Mouse (Mus musculus) small intestine, adult 2 months (tissue): Measurements from ENCODE around the gene Ccsap. TPM values are rescaled to one million over a fixed set of nuclear protein-coding genes. Genes with fewer than 3 reads are reported as not detected.
A peak's percentile ranks its signal among the peaks of the same experiment; 100 is the strongest.

Experiments
- H3K27ac ChIP-seq: fragments of 200-500 bp; 2 replicates; pipeline ENCODE4 v1.5.1; 2012; ENCODE audit warnings: low read depth, low read length, control low read depth, inconsistent platforms; ENCODE audit not compliant: insufficient read depth
- H3K27me3 ChIP-seq: fragments of 200-500 bp; 2 replicates; pipeline ENCODE4 v1.6.1; 2012; ENCODE audit warnings: mild to moderate bottlenecking, moderate library complexity, low read length, inconsistent platforms; ENCODE audit not compliant: control insufficient read depth, insufficient read depth
- H3K36me3 ChIP-seq: fragments of 200-500 bp; 2 replicates; pipeline ENCODE4 v1.6.1; 2012; ENCODE audit warnings: mild to moderate bottlenecking, low read length, control low read depth, inconsistent platforms; ENCODE audit not compliant: control insufficient read depth, insufficient read depth
- H3K4me1 ChIP-seq: fragments of 200-500 bp; 2 replicates; pipeline ENCODE4 v1.6.1; 2012; ENCODE audit warnings: low read length, inconsistent platforms, mixed read lengths; ENCODE audit not compliant: control insufficient read depth, insufficient read depth, insufficient read length
- H3K4me3 ChIP-seq: fragments of 200-500 bp; 2 replicates; pipeline ENCODE4 v1.5.1; 2012; ENCODE audit warnings: low read depth, mild to moderate bottlenecking, control low read depth, inconsistent platforms, low read length, moderate library complexity
- CTCF ChIP-seq: fragments of 200-500 bp; IDR thresholded peaks from 2 replicates; pipeline ENCODE4 v1.5.1; 2012; ENCODE audit warnings: low read depth, mild to moderate bottlenecking, control low read depth, inconsistent platforms, low read length, moderate library complexity, mixed read lengths; ENCODE audit not compliant: insufficient replicate concordance, insufficient read length; ENCODE audit errors: extremely low read depth
- POLR2A ChIP-seq: fragments of 200-500 bp; IDR thresholded peaks from 2 replicates; pipeline ENCODE4 v1.6.1; 2012; ENCODE audit warnings: low read depth, mild to moderate bottlenecking, control low read depth, inconsistent platforms, low read length, moderate library complexity
- WGBS: fragments of 180-500 bp; shearing (Covaris S2); methylation state at CpG from one replicate; pipeline ENCODE4 v1.1.7; 2018; 5-methylcytosine and 5-hydroxymethylcytosine counted together
- polyA plus RNA-seq: library from polyadenylated mRNA; depleted of rRNA; stranded (reverse); fragments of >200 nt; gene quantifications from 2 replicates; pipeline ENCODE4 v1.2.3, GENCODE M21; 2012

Gene Ccsap
- polyA plus RNA-seq, 1 experiment: 1.3 TPM

GRCm38 (mm10) chr8:123823111-123823510 is 36.9 kb downstream of the Ccsap start:
- H3K36me3 ChIP-seq: peaks cover 23% of the 10 kb centered on the region
- no peak overlapping the region for H3K27ac ChIP-seq
- WGBS: 79% methylated on average over 10 of the region's 10 CpGs
- H3K27me3 ChIP-seq: no peaks in the 10 kb centered on the region
- H3K4me1 ChIP-seq: peaks cover 25% of the 10 kb centered on the region
- TF ChIP-seq CTCF: peak; percentile 37; the same call in 1 of the 2 replicates
- no peak for TF ChIP-seq POLR2A
- no peak overlapping the region for H3K4me3 ChIP-seq

DNA sequence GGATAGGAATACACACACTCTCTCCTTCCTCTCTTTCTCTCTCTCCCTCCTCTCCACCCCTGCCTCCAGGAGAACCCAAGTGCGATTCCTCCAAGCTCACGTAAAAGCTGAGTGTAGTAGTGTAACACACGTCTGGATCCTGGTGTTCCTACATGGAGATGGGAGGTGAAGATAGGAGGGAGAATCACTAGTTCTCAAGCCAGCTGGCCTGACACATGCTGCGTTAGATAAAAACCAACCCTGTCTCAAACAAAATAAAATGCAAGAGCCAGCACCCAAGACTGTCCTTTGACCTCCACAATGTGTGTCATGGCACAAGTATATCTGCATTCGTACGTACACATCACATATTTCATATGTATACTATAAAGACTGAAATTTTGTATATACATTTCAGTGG is 39.2 kb downstream of the Ccsap start:
- 36% methylated on average over 6 of the region's 6 CpGs for WGBS
- peaks cover 14% of the 10 kb centered on the region for H3K36me3 ChIP-seq
- H3K4me3 ChIP-seq: no peak overlapping the region
- H3K4me1 ChIP-seq: peaks cover 34% of the 10 kb centered on the region
- TF ChIP-seq POLR2A: no peak
- TF ChIP-seq CTCF: no peak
- peak overlapping the region; percentile 95 for H3K27ac ChIP-seq
- H3K27me3 ChIP-seq: no peaks in the 10 kb centered on the region

- WGBS: 33% methylated on average over 19 of the region's 19 CpGs
- Histone ChIP-seq H3K27ac (peak overlapping the region; percentile 99), H3K4me3 (peak overlapping the region; percentile 43), H3K27me3 (no peaks in the 10 kb centered on the region), H3K36me3 (peaks cover 14% of the 10 kb centered on the region), H3K4me1 (peaks cover 41% of the 10 kb centered on the region)
- TF ChIP-seq CTCF (no peak), POLR2A (no peak; the same call in 1 of the 2 replicates)
These were observed 40.1 kb downstream of the Ccsap start for GRCm38 (mm10) chr8:123819683-123820610.

DNA sequence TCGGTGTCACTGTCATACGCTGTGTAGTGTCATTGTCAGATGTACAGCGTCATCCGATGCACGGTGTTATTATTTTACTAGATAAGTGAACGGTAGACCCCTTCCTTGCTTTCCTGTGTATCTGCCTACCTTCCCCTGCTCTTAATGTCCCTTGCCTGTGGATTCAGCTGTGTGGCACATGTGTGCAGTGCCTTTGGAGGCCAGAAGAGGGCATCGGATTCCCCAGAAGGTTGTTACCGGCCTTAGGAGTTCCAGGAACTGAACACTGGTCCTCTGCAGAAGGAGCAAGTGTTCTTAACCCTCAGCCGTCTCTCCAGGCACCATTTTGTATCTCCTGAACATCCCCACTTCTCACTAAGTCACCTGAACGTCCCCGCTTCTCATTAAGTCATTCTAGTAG is 42.3 kb downstream of the Ccsap start:
- Histone ChIP-seq H3K27me3 (no peaks in the 10 kb centered on the region), H3K4me3 (no peak overlapping the region), H3K4me1 (peaks cover 53% of the 10 kb centered on the region), H3K36me3 (peaks cover 12% of the 10 kb centered on the region), H3K27ac (no peak overlapping the region)
- WGBS: 93% methylated on average over 11 of the region's 11 CpGs
- TF ChIP-seq CTCF: peak; percentile 36; the same call in 1 of the 2 replicates
- TF ChIP-seq POLR2A: no peak

- no peak for TF ChIP-seq POLR2A
- TF ChIP-seq CTCF: no peak
- peaks cover 56% of the 10 kb centered on the region for H3K4me1 ChIP-seq
- peaks cover 12% of the 10 kb centered on the region for H3K36me3 ChIP-seq
- no peak overlapping the region for H3K27ac ChIP-seq
- WGBS: 91% methylated on average over 8 of the region's 8 CpGs
- H3K27me3 ChIP-seq: no peaks in the 10 kb centered on the region
- H3K4me3 ChIP-seq: no peak overlapping the region
These were observed 43.1 kb downstream of the Ccsap start for GRCm38 (mm10) chr8:123816939-123817338.

GRCm38 (mm10) chr8:123815325-123815724 is 44.7 kb downstream of the Ccsap start:
- WGBS: 84% methylated on average over 11 of the region's 11 CpGs
- Histone ChIP-seq H3K27me3 (no peaks in the 10 kb centered on the region), H3K36me3 (peaks cover 12% of the 10 kb centered on the region), H3K27ac (peak overlapping the region; percentile 32), H3K4me3 (no peak overlapping the region), H3K4me1 (peaks cover 48% of the 10 kb centered on the region)
- no peak for TF ChIP-seq POLR2A
- TF ChIP-seq CTCF: no peak

GRCm38 (mm10) chr8:123813892-123814266 is 46.1 kb downstream of the Ccsap start:
- Histone ChIP-seq H3K27me3 (no peaks in the 10 kb centered on the region), H3K4me3 (peak overlapping the region; percentile 20), H3K36me3 (peaks cover 16% of the 10 kb centered on the region), H3K4me1 (peaks cover 42% of the 10 kb centered on the region), H3K27ac (peak overlapping the region; percentile 95)
- WGBS: 36% methylated on average over 4 of the region's 4 CpGs
- TF ChIP-seq POLR2A (no peak), CTCF (no peak)
